Mouse (Mus musculus): ENCODE measurements at regions not wholly inside any gene's neighbourhood (a gene's known extent, or its start where the extent isn't known, plus 50 kb on each side); places are given as distances from the start of the nearest gene placed in this dataset.

GRCm38 (mm10) chr9:32005348-32005747 is 92.1 kb upstream of the Barx2 start:
- no peak for DNase-seq

- no peak for DNase-seq
Observed at GRCm38 (mm10) chr9:32006350-32006749, 93.1 kb upstream of the Barx2 start.

GRCm38 (mm10) chr9:32010953-32011770 is 97.9 kb upstream of the Barx2 start:
- DNase-seq, result no peak

- no peak for DNase-seq
Observed at GRCm38 (mm10) chr9:32016286-32016685, 99.7 kb upstream of the Arhgap32 start.

- no peak for DNase-seq
Observed at GRCm38 (mm10) chr9:32018020-32018419, 97.9 kb upstream of the Arhgap32 start.

GRCm38 (mm10) chr9:32019786-32020185 is 96.2 kb upstream of the Arhgap32 start:
- DNase-seq, result no peak

GRCm38 (mm10) chr9:32020942-32021731 is 94.8 kb upstream of the Arhgap32 start:
- no peak for DNase-seq

GRCm38 (mm10) chr9:32021755-32022154 is 94.2 kb upstream of the Arhgap32 start:
- DNase-seq, result no peak

- DNase-seq, result no peak
Observed at GRCm38 (mm10) chr9:32022996-32023395, 92.9 kb upstream of the Arhgap32 start.

- no peak for DNase-seq
Observed at GRCm38 (mm10) chr9:32024767-32025166, 91.2 kb upstream of the Arhgap32 start.

GRCm38 (mm10) chr9:32027962-32028361 is 88.0 kb upstream of the Arhgap32 start:
- DNase-seq, result no peak

GRCm38 (mm10) chr9:32029001-32029400 is 86.9 kb upstream of the Arhgap32 start:
- DNase-seq, result no peak

- DNase-seq, result no peak
Observed at GRCm38 (mm10) chr9:32029786-32030185, 86.2 kb upstream of the Arhgap32 start.

- DNase-seq, result no peak
Observed at GRCm38 (mm10) chr9:32030203-32030602, 85.7 kb upstream of the Arhgap32 start.

- peak; percentile 60 to 68 for DNase-seq
Observed at GRCm38 (mm10) chr9:32031950-32032453, 83.9 kb upstream of the Arhgap32 start.

- peak; percentile 27 to 31 for DNase-seq
Observed at GRCm38 (mm10) chr9:32032521-32033185, 83.3 kb upstream of the Arhgap32 start.

- no peak for DNase-seq
Observed at GRCm38 (mm10) chr9:32033937-32034336, 82.0 kb upstream of the Arhgap32 start.

- no peak for DNase-seq
Observed at GRCm38 (mm10) chr9:32039999-32040398, 75.9 kb upstream of the Arhgap32 start.

GRCm38 (mm10) chr9:32043344-32043743 is 72.6 kb upstream of the Arhgap32 start:
- DNase-seq, result no peak

GRCm38 (mm10) chr9:32046791-32047190 is 69.1 kb upstream of the Arhgap32 start:
- DNase-seq, result no peak

GRCm38 (mm10) chr9:32048941-32049340 is 67.0 kb upstream of the Arhgap32 start:
- no peak for DNase-seq

GRCm38 (mm10) chr9:32049546-32049945 is 66.4 kb upstream of the Arhgap32 start:
- DNase-seq, result no peak

All from thymus, postnatal 36 days (tissue).